Mouse (Mus musculus): Measurements from ENCODE around the gene Amfr. TPM values are rescaled to one million over a fixed set of nuclear protein-coding genes. Genes with fewer than 3 reads are reported as not detected.

Amfr gene
- polyA plus RNA-seq, 1 experiment from 2014 or later: 67.5 TPM

DNA sequence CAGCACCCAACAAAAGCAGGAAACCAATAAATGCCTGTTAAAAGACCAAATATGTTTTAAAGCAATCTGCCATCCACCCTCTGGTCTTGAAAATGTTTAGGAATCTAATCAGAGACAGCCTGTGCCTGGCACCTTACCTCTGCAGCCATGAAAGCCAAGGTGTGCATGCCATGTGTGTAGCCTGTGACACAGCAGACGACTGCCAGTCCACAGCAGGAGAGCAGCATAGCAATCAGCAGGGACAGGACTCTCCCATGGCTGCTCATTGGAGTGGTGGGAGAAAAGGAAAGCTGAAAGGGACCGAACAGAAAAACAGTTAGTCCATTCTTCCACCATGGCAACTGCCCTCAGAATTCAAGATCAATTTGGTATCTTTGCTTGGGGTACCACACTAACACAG, 13.7 kb downstream of the Amfr start:
- 82% methylated on average over 2 of the region's 2 CpGs for WGBS
- H3K36me3 ChIP-seq (ENCODE audit: control insufficient read depth, insufficient read depth, low read length): peaks cover 19% of the 10 kb centered on the region
- H3K9ac ChIP-seq (ENCODE audit: low read depth, low read length): no peak overlapping the region
- H3K9me3 ChIP-seq (replicated peaks; ENCODE audit: control insufficient read depth, low read length, poor library complexity, severe bottlenecking): no peaks in the 10 kb centered on the region
- no peaks in the 10 kb centered on the region for H3K4me1 ChIP-seq (ENCODE audit: control insufficient read depth, insufficient read depth, low read length)
- no peaks in the 10 kb centered on the region for H3K27me3 ChIP-seq (ENCODE audit: control insufficient read depth, insufficient read depth, low read depth, low read length)
- no peak for ATAC-seq
- no peak overlapping the region for H3K27ac ChIP-seq (ENCODE audit: low read length)
- H3K4me3 ChIP-seq (ENCODE audit: low read depth, low read length): no peak overlapping the region
- no peak overlapping the region for H3K4me2 ChIP-seq (ENCODE audit: low read length)

DNA sequence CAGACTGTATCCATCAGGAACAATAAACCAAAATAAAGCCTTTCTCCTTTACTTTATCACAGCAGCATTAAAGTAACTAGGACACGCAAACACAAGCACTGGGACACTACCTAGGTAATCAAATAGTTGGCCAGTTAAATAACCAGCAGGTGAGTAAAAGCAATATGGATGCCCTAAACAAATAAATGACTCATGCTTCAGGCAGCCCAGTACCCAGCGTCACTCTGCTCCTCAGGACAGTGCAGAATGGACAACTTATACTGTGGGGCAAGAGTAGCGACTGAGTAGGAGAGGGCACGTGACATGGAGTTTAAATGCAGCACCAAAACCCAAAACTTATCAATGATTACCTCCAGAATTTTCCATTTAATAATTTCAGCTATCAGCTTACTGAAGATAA, 22.9 kb downstream of the Amfr start:
- WGBS: 98% methylated on average over 4 of the region's 4 CpGs
- Histone ChIP-seq H3K9ac (ENCODE audit: low read depth, low read length) (no peak overlapping the region), H3K9me3 (replicated peaks; ENCODE audit: control insufficient read depth, low read length, poor library complexity, severe bottlenecking) (no peaks in the 10 kb centered on the region), H3K4me3 (ENCODE audit: low read depth, low read length) (no peak overlapping the region), H3K27ac (ENCODE audit: low read length) (no peak overlapping the region), H3K36me3 (ENCODE audit: control insufficient read depth, insufficient read depth, low read length) (peaks cover 12% of the 10 kb centered on the region), H3K4me1 (ENCODE audit: control insufficient read depth, insufficient read depth, low read length) (no peaks in the 10 kb centered on the region), H3K27me3 (ENCODE audit: control insufficient read depth, insufficient read depth, low read depth, low read length) (no peaks in the 10 kb centered on the region), H3K4me2 (ENCODE audit: low read length) (no peak overlapping the region)
- ATAC-seq: no peak

DNA sequence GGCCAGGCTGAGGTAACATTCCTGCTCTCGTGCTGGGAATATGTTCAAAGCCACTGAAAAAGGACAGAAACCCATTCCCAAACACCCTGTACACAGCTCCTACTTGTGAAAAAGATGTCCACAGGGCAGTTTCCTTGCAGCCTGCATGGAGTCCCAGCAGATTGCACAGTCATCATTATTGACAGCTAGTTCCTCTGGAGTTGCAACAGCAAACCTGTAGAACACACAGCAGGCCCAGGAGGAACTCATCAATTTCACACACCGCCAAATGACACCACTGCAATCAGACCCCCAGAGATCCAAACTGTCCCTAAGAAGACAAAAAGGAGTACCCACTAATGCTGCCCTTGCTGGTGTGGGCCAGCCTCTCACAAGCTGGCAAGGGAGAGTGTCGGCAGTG, 27.9 kb downstream of the Amfr start:
- no peak overlapping the region for H3K27ac ChIP-seq (ENCODE audit: low read length)
- H3K36me3 ChIP-seq (ENCODE audit: control insufficient read depth, insufficient read depth, low read length): peaks cover 37% of the 10 kb centered on the region
- no peak overlapping the region for H3K4me2 ChIP-seq (ENCODE audit: low read length)
- no peaks in the 10 kb centered on the region for H3K27me3 ChIP-seq (ENCODE audit: control insufficient read depth, insufficient read depth, low read depth, low read length)
- H3K4me3 ChIP-seq (ENCODE audit: low read depth, low read length): no peak overlapping the region
- no peak overlapping the region for H3K9ac ChIP-seq (ENCODE audit: low read depth, low read length)
- WGBS: 95% methylated on average over 3 of the region's 3 CpGs
- no peak for ATAC-seq
- no peaks in the 10 kb centered on the region for H3K9me3 ChIP-seq (replicated peaks; ENCODE audit: control insufficient read depth, low read length, poor library complexity, severe bottlenecking)
- no peaks in the 10 kb centered on the region for H3K4me1 ChIP-seq (ENCODE audit: control insufficient read depth, insufficient read depth, low read length)

DNA sequence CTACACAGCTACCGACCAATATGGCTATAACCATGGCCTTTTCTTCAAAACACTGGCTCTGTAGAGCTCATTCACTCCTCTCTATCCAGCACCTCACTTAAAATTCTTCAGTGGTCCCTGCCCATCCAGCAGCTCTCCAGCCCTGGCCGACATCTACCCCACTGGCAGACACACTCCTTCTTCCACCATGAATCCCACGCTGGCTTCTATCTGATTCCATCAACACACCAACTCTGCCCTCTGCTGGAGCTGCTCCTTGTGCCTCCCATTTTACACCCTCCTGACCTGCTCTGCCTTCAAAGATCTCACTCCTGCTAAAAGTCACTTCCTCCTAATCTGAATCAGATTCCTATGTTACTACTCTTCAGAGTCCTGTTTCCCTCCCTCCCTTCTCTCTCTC, 28.8 kb downstream of the Amfr start:
- H3K27ac ChIP-seq (ENCODE audit: low read length): no peak overlapping the region
- H3K9ac ChIP-seq (ENCODE audit: low read depth, low read length): no peak overlapping the region
- H3K36me3 ChIP-seq (ENCODE audit: control insufficient read depth, insufficient read depth, low read length): peaks cover 35% of the 10 kb centered on the region
- H3K9me3 ChIP-seq (replicated peaks; ENCODE audit: control insufficient read depth, low read length, poor library complexity, severe bottlenecking): no peaks in the 10 kb centered on the region
- no peaks in the 10 kb centered on the region for H3K27me3 ChIP-seq (ENCODE audit: control insufficient read depth, insufficient read depth, low read depth, low read length)
- no peak overlapping the region for H3K4me3 ChIP-seq (ENCODE audit: low read depth, low read length)
- no peaks in the 10 kb centered on the region for H3K4me1 ChIP-seq (ENCODE audit: control insufficient read depth, insufficient read depth, low read length)
- WGBS: 76% methylated on average over 3 of the region's 3 CpGs
- no peak overlapping the region for H3K4me2 ChIP-seq (ENCODE audit: low read length)
- ATAC-seq: no peak

DNA sequence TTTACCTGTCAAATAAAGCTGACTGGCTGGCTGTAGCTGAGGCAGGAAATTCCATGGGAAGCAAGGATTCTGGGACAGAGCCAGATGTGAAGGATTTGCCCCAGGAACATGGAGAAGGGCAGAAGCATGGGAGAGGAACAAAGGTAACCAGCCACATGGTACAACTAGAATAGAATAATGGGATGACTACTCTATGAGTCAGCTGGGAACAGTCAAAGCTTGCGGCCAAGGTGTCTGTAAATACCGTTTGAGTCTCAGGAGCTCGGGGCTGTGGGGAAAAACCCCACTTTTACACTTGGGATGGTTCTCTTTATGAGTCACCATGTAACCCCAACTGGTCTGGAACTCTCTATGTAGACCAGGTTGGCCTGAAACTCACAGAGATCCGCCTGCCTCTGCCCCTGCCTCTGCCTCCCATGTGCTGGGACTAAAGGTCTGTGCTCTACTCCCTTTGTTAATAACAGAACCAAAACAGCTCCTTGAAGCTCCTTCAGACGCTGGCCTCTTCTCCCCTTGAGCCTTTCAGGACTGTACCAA, 30.9 kb downstream of the Amfr start:
- Histone ChIP-seq H3K4me2 (ENCODE audit: low read length) (no peak overlapping the region), H3K36me3 (ENCODE audit: control insufficient read depth, insufficient read depth, low read length) (peaks cover 45% of the 10 kb centered on the region), H3K27me3 (ENCODE audit: control insufficient read depth, insufficient read depth, low read depth, low read length) (no peaks in the 10 kb centered on the region), H3K9ac (ENCODE audit: low read depth, low read length) (no peak overlapping the region), H3K9me3 (replicated peaks; ENCODE audit: control insufficient read depth, low read length, poor library complexity, severe bottlenecking) (no peaks in the 10 kb centered on the region), H3K27ac (ENCODE audit: low read length) (no peak overlapping the region), H3K4me1 (ENCODE audit: control insufficient read depth, insufficient read depth, low read length) (no peaks in the 10 kb centered on the region), H3K4me3 (ENCODE audit: low read depth, low read length) (no peak overlapping the region)
- 94% methylated on average over 5 of the region's 5 CpGs for WGBS
- no peak for ATAC-seq

DNA sequence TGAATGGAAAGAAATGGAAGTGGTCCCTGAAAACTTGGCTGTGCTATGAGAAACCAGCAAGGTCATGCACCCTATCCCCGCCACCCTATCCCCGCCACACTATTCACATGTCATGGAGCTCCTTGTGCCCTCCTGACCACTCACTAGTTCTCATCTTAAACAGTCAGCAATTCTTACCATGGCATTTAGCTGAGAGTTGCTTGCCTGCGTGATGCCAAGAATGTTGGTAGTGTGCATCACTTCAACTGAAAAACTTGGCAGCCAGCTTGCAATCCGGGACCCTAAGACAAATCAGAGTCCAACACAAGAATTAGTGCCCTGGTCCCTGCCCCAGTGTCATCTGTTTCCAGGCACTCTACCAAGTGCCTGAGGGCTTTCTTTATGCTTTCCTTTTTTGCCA, 32.5 kb downstream of the Amfr start:
- Histone ChIP-seq H3K9me3 (replicated peaks; ENCODE audit: control insufficient read depth, low read length, poor library complexity, severe bottlenecking) (no peaks in the 10 kb centered on the region), H3K4me3 (ENCODE audit: low read depth, low read length) (no peak overlapping the region), H3K27ac (ENCODE audit: low read length) (no peak overlapping the region), H3K36me3 (ENCODE audit: control insufficient read depth, insufficient read depth, low read length) (peaks cover 42% of the 10 kb centered on the region), H3K9ac (ENCODE audit: low read depth, low read length) (no peak overlapping the region), H3K4me1 (ENCODE audit: control insufficient read depth, insufficient read depth, low read length) (no peaks in the 10 kb centered on the region), H3K27me3 (ENCODE audit: control insufficient read depth, insufficient read depth, low read depth, low read length) (no peaks in the 10 kb centered on the region), H3K4me2 (ENCODE audit: low read length) (no peak overlapping the region)
- ATAC-seq: no peak
- WGBS: 87% methylated on average over 4 of the region's 4 CpGs

DNA sequence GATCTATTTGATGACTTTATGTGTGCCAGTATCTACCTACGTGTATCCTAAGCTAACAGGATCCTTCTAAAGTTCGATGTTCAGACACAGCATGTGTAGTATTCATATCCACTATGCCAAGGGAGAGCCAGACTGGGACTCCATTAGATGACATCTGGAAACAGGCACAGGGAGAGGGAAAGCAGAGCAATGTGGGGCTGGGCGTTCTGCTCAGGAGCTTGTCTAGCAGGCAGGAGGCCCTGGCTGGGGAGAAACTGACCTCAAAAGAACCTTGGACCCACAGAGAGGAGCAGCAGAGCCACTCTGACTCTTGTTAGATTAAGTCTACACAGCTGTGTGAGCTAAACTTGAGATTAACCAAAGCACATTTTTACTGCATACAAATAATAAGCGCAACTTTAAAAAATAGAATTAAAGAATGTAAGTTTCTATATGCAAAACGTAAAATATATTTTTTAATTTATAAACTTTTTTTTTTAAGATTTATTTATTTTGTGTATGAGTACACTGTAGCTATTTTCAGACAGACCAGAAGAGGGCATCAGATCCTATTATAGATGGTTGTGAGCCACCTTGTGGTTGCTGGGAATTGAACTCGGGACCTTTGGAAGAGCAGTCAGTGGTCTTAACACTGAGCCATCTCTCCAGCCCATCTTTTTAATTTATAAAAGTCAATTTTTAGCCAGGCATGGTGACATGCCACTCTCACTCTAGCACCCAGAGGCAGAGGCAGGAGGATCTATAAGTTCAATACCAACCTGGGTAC, 36.0 kb downstream of the Amfr start:
- Histone ChIP-seq H3K27me3 (ENCODE audit: control insufficient read depth, insufficient read depth, low read depth, low read length) (no peaks in the 10 kb centered on the region), H3K4me2 (ENCODE audit: low read length) (no peak overlapping the region), H3K9me3 (replicated peaks; ENCODE audit: control insufficient read depth, low read length, poor library complexity, severe bottlenecking) (no peaks in the 10 kb centered on the region), H3K4me3 (ENCODE audit: low read depth, low read length) (no peak overlapping the region), H3K36me3 (ENCODE audit: control insufficient read depth, insufficient read depth, low read length) (peaks cover 51% of the 10 kb centered on the region), H3K9ac (ENCODE audit: low read depth, low read length) (no peak overlapping the region), H3K4me1 (ENCODE audit: control insufficient read depth, insufficient read depth, low read length) (no peaks in the 10 kb centered on the region), H3K27ac (ENCODE audit: low read length) (no peak overlapping the region)
- 95% methylated on average over 6 of the region's 6 CpGs for WGBS
- ATAC-seq: no peak

DNA sequence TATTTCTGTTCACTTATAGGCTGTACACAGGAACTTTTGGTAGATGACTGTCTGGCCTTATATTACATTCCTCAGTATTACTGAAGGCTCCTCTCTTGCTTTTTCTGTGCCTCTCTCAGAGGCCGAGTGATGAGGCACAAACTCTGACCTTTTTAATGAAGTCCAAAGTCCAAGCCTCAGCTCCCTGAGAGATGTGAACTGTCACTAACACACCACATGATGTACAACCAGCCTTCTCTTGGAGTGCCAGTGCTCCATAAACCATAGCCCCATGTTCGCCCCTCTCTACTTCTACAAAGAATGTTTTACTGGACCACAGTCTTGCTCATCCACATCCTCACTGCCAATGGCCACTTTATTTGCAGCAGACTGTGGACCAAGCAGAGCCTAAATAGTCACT, 37.3 kb downstream of the Amfr start:
- Histone ChIP-seq H3K4me3 (ENCODE audit: low read depth, low read length) (no peak overlapping the region), H3K27me3 (ENCODE audit: control insufficient read depth, insufficient read depth, low read depth, low read length) (no peaks in the 10 kb centered on the region), H3K9me3 (replicated peaks; ENCODE audit: control insufficient read depth, low read length, poor library complexity, severe bottlenecking) (no peaks in the 10 kb centered on the region), H3K9ac (ENCODE audit: low read depth, low read length) (no peak overlapping the region), H3K36me3 (ENCODE audit: control insufficient read depth, insufficient read depth, low read length) (peaks cover 43% of the 10 kb centered on the region), H3K4me1 (ENCODE audit: control insufficient read depth, insufficient read depth, low read length) (no peaks in the 10 kb centered on the region), H3K4me2 (ENCODE audit: low read length) (no peak overlapping the region), H3K27ac (ENCODE audit: low read length) (no peak overlapping the region)
- WGBS: 98% methylated on average over 2 of the region's 2 CpGs
- no peak for ATAC-seq

DNA sequence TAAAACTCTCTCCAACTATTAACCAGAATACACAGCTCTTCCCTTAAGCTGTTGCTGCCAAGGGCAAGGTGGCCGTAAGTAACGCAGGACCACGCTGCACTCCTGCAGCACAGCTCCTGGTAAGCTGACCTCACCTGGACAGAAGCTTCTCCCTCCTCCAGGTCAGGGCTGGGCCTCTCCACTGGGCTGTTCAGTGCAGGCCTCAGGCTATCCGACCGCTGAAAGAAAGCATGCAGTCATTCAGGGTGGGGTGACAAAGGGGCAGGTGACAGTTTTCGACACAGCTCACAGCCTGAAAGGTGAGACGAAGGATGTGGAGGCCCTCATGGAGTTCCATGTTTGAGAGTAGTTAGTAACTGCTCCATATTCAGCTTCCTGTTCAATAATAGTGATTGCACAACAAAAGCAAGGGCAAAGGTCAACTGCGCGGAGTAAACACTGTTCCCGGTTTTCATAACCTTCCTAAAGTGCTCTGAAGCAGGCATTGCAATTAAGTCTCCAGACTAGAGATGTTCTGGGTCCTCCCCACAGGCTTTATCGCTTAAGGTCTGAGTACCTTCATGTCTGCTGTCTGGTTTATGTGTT, 37.9 kb downstream of the Amfr start:
- Histone ChIP-seq H3K36me3 (ENCODE audit: control insufficient read depth, insufficient read depth, low read length) (peaks cover 37% of the 10 kb centered on the region), H3K27me3 (ENCODE audit: control insufficient read depth, insufficient read depth, low read depth, low read length) (no peaks in the 10 kb centered on the region), H3K4me3 (ENCODE audit: low read depth, low read length) (no peak overlapping the region), H3K27ac (ENCODE audit: low read length) (no peak overlapping the region), H3K9ac (ENCODE audit: low read depth, low read length) (no peak overlapping the region), H3K4me1 (ENCODE audit: control insufficient read depth, insufficient read depth, low read length) (no peaks in the 10 kb centered on the region), H3K9me3 (replicated peaks; ENCODE audit: control insufficient read depth, low read length, poor library complexity, severe bottlenecking) (no peaks in the 10 kb centered on the region), H3K4me2 (ENCODE audit: low read length) (no peak overlapping the region)
- no peak for ATAC-seq
- WGBS: 91% methylated on average over 11 of the region's 11 CpGs

All from midbrain, embryonic 16.5 days (tissue).